Mouse (Mus musculus): ENCODE results near the gene Qser1. TPM values are rescaled to one million over a fixed set of nuclear protein-coding genes. Genes with fewer than 3 reads are reported as not detected.

The Qser1 gene
- 1.1 and 1.6 TPM in 2 replicates for polyA plus RNA-seq (2012; ENCODE audit: low replicate concordance)

DNA sequence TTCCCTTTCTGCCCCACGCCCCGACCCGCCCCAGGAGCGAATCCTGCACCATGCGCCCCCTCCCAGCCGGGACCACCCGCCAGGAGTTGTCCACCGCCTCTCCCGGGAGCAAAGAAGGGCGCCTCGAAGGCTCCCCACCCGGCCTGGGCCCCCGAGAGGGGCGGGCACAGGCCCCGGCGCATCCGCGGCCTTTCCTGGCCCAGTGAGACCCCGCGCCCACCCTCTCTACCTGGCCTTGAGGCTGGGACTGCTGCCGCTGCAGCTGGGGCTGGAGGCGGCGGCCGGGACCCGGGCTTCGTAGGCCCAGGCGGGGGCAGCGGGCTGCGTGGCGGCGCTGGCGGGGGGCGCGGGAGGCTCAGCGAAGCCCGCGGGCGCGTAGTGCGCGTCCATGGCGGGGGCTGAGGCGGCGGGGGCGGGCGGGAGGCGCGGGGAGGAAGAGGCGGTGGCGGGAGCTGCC lies at the start of gene Qser1:
Gene Qser1 (minus strand): TSS at position 390 of the 457 bp plus-strand sequence.

DNA sequence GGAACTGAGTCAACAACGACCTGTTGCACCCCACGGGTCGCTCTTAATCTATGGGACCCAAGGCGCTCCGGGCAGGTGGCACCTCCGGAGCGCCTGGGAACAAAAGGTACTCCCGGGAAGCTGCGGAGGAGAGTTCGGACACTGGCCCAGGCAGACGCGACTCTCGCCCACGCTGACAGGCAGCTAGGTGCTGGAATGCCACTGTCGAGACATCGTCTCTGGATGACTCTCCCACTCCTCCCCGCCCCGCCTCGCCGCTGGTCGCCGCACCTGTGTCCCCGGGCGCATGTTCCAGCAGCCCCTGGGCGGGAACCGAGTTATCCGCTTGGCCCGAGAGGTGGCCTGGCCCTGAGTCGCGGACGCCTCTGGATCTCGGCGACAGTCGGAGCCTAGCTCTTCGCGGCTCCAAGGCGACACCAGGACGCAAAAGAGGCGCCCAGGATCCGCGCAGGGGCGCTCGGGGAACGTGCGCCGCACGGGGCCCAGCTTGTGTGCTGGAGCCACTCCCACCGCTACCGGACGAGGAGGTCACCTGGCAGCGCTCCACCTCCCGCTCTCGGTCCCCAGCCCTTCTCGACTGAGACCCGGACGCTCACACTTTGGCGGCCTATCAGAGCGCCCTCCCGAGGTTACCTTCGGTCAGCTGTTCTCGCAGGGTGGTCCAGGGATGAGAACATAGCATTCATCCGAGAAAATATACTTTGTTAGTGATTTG lies 32.9 kb upstream of the Qser1 start, which contains the start of gene Prrg4:
Gene Prrg4 (minus strand): TSS at position 601 of the 715 bp plus-strand sequence.

DNA sequence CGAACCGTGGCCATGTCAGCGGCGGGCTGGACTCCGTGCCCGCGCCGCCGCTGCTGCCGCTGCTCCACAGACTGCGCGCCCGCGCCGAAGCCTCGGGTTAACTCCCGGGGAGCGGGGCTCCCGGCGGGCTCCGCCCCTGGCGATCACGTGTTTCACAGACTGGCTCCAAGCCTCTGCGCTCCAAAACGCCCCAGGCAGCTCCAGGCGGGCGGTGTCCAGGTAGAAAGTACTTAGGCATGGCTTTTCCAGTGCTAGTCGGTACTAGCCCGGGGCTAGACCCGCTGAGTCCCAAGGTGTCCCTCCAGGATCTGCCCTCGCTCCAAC lies 73.9 kb downstream of the Qser1 start, which contains the start of gene Depdc7:
Gene Depdc7 (minus strand): TSS at position 138 of the 324 bp plus-strand sequence.

DNA sequence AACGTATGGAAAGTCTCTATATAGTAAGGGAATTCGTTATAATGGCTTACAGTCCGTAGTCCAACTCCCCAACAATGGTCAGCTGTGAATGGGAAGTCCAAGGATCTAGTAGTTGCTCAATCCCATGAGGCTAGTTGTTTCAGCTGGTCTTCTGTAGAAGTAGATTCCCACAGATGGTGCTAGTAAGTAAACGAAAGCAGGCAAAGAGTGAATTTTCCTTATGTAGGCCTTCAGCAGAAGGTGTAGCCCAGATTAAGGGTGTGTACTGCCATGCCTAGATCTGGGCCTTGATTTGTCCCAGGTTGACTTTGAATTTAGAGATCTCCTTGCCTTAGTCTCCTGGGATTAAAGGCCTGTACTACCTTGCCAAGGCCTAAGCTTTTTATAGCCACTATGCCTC lies 100.3 kb downstream of the Qser1 start, which contains the start of gene Pin1rt1:
Gene Pin1rt1 (minus strand): TSS at position 101 of the 400 bp plus-strand sequence.

DNA sequence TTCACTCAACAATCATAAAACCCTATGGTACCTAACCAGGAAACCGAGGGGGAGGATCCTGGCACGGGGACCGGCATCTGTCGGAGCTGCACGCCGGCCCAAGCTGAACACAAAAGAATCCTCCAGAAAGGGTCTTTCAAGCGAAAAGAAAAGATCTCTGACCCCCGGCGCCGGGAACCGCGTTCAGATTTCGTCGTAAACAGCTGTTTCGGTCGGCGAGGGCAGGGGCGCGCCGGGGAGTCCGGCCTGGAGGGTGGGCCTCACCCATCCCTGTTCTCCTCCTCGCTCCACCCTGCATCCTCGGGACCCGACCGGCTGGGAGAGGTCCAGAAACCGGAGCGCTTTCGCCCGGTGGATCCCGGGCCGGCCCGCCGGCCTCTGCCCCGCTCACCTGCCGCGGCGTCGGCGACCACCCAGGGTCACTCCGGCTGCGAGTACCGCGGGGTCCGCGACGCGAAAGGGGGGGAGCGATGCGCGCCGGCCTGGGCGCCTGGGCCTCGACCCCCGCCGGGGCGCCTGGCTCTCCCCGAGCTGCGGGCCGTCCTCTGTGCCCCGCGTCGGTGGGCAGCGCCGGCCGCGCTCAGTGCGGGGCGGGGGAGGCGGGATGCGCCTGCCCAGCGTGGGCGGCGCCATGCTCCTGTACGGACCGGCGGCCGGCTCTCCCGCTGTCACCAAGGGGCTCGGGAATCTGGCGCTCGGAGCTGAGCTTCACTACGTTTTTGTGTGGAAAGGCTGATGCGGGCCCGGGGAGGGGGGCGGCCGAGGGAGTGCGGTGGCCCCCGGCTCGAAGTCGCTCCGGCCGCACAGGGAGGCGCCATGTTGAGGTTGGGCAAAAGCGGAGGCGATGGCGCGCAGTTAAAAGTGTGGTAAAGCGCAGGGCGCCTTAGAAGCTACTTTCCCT lies 104.7 kb downstream of the Qser1 start, which contains the start of gene Tcp11l1:
Gene Tcp11l1 (minus strand): TSS at position 585 of the 901 bp plus-strand sequence.

Other genes with a start within 250 kb of the Qser1 start
- 0.88 and 2.2 TPM in 2 replicates for gene Cstf3, start 226.2 kb downstream of the Qser1 start, polyA plus RNA-seq (2012; ENCODE audit: low replicate concordance)
- 2.6 and 11.2 TPM in 2 replicates for gene Tcp11l1, start 104.6 kb downstream of the Qser1 start, polyA plus RNA-seq (2012; ENCODE audit: low replicate concordance)
- gene Pin1rt1, start 100.4 kb downstream of the Qser1 start, polyA plus RNA-seq (2012; ENCODE audit: low replicate concordance), result not detected in 2 replicates
- gene Depdc7, start 73.9 kb downstream of the Qser1 start, polyA plus RNA-seq (2012; ENCODE audit: low replicate concordance), result 1.1 and 1.9 TPM in 2 replicates
- 0.12 TPM in 1 of 2 replicates, not detected in the other for gene Prrg4, start 33.1 kb upstream of the Qser1 start, polyA plus RNA-seq (2012; ENCODE audit: low replicate concordance)
- not detected in 2 replicates for gene Ccdc73, start 51.0 kb upstream of the Qser1 start, polyA plus RNA-seq (2012; ENCODE audit: low replicate concordance)
- gene Eif3m, start 200.3 kb upstream of the Qser1 start, polyA plus RNA-seq (2012; ENCODE audit: low replicate concordance), result 2.5 and 8.8 TPM in 2 replicates